Mouse (Mus musculus): ENCODE measurements at regions not wholly inside any gene's neighbourhood (a gene's known extent, or its start where the extent isn't known, plus 50 kb on each side); places are given as distances from the start of the nearest gene placed in this dataset.

DNA sequence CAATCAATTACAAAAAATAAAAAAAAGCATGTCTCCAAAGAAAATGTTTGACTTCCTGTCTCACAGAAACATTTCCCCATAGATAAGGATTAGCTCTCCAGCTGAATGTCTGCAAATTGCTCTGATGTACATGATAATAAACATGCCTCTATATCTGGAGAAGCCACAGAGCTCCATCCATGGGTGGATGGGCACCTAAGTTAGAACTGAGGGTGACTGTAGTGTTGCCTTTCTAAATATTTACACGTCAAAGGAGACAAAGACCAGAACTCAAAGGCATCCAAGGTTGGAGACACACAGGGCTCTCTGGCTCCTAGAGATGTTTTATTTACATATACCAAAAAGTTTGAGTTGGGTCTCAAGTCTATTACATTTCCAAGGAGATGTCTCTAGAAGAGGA, 427.1 kb upstream of the Map3k7 start:
- DNase-seq: no peak

DNA sequence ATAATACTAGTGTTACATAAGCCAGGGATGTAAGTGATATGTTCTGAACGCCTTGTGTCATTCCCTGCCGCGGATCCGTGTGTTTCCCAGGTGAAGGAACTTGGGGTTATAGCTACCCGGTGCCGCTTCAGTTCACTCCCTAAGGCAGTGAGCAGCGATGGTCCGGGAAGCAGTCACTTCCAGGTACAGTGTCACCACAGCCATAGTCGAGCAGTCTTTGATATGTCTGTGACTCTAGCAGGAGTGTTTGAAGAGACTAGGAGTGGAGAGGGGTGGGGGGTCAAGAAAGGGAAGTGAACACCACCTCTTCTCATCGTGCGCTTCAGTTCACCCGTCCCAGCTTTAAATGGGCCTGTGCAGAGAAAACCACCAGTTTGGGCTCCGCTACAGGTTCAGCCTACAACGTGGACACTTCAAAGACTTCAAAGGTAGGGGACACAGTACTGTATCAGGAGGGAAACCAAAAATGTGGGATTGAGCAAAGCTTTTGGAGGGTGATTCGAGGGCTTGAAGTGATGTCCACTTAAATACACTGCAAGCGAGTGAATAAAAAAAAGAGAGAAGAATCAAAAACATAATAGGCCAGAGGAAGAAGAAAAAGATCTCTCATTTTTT, 410.0 kb upstream of the Map3k7 start:
- DNase-seq: no peak

DNA sequence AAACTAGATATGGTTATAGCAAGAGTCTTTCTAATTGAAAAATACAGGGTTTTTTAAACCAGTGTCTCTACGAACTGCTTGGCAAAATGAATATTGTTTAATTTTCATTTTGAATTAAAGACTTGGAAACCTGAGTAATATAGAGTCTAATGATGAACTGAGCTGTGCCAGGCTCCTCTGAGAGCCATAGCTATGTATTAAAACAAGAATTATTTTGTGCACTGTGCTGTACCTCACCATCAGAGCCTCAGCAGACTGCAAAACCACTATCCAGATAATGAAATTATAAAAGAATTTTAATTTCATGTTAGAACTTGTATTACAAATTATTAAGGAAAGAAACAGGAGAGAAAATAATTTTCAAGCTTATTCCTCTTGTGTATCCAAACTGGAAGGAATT, 408.8 kb upstream of the Map3k7 start:
- DNase-seq: no peak

DNA sequence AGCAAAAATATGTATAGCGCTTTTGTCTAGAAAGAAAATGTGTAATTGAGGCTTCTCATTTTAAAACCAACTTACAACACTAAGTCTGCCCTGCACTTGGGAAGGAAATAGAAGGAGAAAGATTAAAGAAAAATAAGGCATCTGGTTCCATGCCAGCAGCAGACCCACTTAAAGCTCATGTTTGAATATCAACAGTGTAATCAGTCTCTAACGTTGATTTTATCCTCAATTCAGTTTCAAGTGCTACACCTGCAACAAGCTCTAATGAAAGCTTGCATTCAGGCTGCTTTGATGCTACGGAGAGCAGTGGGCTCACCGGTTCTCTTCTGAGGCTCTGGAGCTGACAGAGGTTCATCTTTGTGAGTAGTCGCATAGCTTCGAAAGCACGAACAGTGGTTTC, 406.6 kb upstream of the Map3k7 start:
- DNase-seq: no peak

DNA sequence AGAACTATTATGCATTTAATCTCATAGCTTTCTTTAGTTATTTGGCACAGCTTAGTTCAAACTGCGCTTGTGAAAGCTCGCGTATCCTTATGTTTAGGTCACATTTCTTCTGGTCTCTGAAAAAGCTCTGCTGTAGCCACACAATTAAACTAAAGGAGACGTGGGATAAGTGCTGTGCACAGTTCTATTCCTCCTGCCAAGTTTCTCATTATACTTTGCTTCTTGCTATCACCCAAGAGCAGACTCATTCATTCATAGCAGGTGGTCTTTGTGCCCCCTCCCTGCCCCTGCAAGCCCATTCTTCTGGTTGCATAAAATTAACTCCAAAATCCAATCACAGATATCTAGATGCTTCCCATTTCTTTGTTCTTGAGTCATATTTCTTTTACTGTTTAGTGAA, 403.6 kb upstream of the Map3k7 start:
- DNase-seq: no peak

DNA sequence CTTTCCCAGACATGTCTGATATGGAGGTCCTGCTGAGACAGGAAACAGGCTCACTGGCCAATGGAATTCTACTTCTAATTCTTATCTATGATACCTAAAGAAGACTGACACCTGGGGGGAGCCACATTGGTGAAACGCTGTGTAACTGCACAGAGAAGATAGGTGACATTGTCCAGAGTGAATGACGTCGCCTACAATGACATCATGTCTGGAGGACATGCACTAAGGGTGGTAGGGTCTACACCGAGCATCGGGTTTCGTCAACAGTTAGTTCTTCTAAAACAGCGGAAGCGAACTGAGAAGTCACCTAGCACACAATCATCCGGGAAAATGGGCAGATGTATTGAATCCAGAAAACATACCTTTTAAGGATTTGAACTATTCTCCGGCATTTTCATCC, 402.7 kb upstream of the Map3k7 start:
- no peak for DNase-seq

DNA sequence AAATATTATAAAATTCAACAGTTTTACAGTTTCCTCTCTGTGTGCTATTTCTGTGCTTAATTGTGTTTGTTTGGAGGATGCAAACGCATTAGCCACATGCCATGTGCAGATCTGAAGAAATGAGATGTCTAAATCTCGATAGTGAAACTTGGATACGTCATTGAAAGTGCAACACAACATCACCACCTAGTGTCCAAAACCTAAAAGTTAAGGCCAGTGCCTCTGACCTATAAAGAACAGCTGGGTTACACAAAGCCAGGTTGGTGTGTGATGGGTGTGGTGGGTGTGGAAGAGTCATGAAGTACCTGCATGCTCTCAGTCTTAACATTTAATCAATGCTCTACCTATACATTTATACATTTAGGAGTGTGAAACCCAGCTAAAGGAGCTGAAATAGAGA, 402.1 kb upstream of the Map3k7 start:
- DNase-seq: peak in 1 of 2 experiments; percentile 10

DNA sequence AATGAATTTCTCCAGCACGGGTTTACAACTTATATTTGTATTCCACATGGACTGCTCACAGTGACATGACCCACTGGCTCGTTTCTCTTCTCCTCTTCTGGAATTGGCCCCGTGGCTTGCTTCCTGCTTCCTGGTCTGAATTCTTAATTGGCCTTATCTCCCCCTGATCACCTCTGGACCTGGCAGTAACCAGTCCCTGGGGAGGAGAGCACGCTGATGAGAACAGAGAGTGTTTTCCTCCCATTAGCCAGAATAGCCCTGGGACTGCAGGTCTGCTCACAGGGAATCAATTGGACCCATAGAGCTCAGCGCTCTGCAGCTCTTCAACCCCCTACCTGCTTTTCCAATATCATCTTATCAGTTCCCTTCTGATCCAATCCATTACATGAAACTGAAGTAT, 397.7 kb upstream of the Map3k7 start:
- DNase-seq: no peak

DNA sequence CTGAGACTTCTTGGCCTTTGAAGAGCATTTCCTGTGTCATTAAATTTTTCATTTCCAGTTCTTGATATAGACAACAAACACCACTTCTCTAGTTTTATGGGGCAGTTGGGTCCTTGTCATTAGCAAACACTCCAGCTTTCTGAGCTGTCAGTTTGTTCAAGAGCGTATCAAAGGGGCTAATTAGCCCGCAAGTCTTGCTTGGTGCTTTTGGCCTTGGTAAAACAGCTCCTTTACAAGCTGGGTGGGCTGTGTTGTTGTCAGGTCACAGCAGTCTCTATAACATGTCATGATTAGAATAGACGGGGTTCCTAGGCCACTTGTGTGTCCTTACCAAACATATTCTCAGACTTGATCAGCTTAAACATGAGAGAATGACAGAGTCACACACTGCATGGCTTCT, 397.1 kb upstream of the Map3k7 start:
- no peak for DNase-seq

DNA sequence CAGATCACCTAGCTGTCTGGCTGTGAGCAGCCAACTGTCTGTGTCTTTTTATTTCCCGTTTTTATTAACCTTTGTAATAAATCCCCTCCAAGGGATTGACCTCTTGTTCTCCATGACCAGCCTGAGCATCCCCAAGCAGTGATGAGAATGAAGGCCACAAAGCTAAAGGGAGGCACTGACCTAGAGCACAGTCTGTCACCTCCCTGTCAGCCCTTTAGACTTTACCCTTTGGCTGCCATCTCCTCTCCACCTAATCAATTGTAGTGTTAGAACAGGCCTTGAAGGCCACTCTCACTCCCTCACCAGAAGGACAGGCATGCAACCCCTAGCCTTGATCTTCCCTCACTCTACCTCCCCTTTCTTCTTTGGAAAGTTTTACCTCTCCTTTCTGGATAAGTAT, 394.2 kb upstream of the Map3k7 start:
- DNase-seq: no peak

DNA sequence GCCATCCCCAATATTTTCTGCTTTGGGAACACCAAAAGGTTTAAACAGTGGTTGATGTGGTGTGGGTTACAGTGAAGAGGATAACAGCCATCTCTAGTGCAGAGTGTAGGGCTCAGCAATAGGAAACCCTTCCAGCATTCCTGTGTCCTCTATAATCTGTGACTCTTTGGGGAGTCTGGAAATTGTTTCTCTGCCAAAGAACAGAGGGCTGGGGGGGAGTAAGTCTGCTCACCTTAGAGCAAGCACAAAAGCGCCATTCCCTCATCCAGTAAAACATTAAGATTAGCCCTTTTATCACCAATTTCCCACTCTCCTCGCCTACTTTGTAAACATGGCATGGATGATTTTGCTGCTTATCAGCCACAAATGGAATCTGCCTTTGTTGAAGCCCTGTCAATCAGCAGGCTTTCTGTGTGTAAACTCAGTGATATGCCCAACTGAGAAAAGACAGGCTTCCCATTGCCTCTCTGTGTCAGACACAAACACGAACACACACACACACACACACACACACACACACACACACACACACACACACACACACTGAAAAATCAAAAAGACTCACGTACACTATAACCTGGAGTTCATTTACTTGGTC, 386.8 kb upstream of the Map3k7 start:
- peak in 1 of 2 experiments; percentile 32 for DNase-seq

DNA sequence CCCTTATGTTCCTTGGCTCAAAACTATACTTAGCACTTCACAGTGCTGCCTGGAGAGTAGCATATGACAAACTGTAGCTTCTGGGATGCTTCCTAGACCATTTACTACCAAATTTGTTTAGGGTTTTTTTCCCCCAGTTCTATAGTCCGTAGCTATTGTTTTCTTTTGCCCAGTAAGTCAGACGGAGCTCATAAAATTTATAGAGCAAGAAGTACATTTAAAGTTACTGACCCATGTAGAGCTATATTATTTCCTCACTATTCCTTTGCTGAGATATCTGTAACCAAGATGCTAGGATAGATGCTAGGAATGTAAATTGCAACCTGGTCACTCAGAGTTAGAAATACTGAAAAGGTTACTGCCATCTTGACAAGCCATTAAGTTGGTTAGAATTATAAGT, 380.4 kb upstream of the Map3k7 start:
- DNase-seq: no peak

DNA sequence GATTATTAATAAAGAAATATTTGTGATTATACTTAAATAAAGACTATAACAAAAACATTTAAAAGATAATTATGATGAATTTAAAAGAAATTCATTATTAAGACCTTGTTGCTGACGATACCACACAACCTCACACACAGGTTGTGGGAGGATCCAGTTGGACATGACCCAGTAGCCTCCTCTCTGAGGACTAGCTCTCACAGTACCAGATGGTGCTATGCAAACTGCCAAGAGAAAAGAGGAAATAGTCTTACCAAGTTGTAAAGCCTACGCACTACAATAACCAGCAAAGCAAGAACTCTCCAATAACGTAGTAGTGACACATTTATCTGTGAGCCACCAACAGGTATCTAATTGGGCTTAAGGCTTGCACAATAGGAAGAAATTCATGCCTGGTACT, 379.7 kb upstream of the Map3k7 start:
- DNase-seq: peak; percentile 55 to 73

DNA sequence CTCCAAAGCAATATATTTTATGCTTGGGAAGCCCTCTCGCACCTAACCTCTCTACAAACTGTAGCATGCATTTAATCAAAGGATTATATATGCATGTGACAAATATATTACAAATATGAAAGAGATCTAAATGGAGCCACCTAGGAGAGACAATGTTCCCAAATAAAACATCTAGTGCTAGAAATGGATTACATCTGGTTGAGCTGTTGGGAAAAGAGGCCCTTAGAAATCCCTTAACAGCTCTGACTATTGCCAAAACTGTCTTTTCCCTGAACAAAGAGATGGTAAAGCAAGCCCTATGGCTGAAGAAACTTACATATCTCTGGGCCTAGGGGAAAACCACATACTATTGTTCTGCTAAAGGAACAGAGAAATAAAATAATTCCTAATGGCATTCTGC, 369.8 kb upstream of the Map3k7 start:
- DNase-seq: no peak

DNA sequence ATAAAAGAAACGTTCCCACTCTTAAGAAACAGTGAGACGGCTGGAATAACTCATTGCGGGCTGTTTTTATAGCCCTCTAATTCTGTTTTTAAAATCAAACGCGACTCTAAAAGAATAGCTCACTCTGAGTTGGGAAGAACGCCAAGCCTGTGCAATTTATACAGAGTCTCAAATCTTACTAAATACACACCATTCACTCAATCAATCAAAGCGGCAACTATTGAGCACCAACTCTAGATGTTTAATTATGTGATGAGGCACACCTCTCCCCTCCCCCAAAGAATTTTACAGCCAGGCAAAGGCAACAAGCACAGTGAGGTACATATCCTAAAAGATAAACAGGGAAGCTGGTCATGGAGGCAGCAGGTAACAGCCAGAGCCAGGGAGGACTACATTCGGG, 362.4 kb upstream of the Map3k7 start:
- DNase-seq: no peak

DNA sequence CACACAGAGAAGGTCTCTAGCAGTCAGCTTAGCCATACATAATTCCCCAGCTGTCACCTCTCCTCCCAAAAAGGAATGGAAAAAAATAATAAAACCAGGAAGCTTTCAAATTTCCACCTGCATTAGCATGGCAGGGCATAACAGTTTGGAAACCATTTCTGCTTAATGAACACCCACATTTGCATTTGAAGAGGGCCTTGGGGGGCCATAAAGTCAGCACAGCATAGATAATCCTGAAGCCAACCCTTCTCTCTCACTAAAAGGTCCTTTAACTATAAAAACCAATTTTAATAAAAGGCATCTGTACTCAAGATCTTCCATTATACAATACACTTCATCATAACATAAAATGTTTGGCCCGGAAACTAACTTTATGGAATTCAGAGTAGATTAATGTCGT, 360.1 kb upstream of the Map3k7 start:
- DNase-seq: no peak

DNA sequence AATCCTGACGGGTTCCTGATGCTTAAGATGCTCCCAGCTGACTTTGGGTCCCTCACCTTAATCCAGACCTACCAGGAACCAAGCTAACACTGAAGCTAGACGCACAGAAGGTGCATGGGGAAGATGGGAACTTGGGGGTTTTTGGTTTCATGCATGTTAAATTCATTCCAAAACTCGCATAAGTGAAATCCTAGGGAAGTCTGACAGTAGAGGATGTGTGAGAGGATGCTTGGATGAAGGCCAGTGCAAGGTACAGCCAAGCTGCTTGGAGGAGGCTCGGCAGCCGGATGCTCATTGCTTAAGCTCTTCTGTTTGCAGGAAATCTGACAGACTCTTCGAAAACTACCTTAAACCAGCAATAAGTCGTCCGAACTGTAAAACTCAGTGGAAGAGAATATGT, 355.1 kb upstream of the Map3k7 start:
- DNase-seq: peak; percentile 41 to 44

DNA sequence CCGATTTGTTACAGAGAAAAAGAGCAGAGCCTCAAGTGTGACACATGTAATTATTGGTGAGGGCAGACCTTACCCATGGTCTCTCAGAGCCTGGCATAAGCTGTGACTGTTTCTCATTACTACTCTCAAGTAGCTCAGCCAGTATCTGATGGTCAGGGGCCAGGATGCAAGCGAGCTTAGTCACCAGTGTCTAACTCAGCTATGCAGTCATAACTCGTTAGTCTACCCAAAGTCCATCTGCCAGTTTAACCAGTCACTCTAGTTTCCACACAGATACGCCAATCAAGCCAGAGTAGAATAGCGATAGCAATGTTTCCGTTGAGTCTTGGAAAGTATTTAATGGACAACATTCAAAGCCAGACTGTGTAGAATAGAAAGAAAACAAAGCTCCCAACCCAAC, 354.3 kb upstream of the Map3k7 start:
- DNase-seq: no peak

DNA sequence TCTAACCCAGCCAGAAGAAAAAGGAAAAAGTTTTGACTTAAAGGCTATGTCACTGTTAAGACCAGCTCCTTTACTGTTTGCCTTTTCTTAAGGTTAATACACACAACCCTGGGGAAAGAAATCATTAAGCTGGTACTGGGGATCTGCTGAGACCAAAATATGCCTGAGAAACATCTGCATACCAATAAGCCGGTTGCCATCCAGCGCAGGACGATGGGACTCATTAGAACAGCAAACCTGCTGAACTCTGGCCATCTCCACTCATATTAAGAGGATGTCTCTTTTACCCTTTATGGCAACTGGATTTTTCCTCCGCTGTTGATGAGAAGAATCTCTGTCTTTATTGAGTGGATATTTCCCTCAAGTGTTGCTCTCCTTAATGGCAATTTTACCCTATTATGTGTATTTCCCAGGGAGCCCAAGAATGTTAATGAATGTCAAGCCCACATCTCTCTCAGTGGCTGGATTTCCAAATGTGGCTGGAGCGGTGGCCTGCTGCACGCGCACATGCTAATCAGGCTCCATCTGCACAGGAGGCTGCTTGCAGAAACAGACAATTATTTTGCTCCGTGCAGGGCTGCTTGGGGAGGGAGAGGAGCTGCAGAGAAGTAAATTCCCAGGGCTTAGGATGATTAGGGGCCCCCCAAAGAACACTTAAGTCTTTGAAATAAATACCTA, 351.6 kb upstream of the Map3k7 start:
- no peak for DNase-seq

DNA sequence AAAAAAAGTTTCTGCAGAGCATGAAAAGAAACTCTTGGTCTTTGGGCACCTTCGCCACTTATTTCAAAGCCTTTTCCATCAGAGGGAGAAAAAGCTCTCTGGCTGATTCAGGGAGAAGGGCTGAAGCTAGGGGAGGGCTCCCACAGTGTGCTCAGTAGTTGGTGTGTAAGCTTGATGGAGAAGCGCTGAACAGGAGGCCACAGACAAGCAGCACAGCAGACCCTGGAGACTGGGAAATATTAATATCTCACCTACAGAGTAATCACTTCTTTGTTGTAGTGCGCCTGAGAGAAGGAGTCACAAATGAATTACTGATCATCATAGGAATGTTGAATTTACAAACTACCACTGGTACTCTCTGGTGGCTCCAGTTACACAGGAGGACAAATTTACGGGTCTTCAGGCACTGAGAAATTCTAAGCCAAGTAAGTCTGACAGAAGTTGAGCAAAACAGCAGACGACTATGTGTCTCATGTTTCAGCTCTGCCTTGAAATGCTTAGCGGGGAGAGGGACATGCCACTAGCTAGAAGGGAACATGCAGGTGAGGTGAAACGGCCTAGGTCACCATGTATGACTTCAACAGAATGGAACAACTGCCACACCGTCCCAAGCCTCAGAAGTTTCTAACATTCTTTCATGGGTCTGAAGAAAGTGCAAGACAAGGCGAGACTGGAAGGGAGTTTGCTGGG, 350.9 kb upstream of the Map3k7 start:
- no peak for DNase-seq

DNA sequence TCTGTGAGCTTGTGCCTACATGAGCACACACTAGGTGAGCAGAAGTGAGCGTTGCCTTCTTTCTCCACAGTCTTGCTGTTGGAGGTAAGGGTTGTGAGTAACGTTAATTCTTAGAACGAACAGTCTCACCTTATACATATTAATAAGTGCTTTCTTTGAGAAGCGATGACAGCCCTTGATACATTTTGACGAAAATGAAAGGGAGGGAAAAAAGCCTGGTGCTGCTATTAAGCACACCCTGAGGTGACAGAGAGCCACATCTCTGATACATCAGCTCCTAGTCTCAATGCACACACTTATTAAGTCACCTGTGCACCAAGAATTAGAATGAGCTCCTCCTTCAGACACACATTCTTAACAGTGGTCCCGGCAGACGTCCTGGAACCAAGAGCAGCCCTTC, 346.3 kb upstream of the Map3k7 start:
- no peak for DNase-seq

DNA sequence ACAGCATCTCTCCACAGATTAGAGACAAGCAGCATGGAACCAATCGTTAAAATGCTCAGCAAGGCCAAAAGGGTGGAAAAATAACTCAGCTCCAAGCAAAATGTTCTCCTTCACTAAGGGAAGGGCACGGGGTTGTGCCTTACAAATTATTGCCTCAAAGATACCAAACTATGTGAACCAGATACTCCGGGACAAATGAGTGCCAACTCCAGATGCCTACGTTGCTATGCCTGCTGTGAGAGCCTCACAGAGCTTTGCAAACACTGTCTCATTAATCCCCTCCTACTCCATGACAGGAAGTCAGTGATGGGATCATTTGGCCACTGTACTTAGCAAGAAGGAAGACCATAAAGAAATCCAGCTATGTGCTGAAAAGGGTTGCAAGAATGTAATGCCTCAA, 345.9 kb upstream of the Map3k7 start:
- no peak for DNase-seq

DNA sequence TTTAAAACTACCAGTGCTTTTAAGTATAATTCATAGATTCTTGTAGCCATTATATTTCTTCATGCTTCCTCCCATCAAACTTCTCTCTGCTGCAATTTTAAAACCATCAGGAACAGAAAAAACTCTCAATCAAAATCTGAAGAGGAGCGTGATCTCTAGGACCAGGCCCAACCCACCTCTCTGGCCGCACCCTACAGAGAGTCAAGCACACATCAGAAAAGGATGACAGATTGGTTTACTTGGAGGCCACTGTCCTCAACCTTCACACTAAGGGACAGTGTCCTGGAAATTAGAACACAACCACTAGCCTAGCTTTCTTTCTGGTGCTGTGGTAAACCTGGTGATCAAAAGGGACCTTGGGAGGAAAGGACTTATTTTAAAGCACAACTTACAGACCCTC, 342.7 kb upstream of the Map3k7 start:
- no peak for DNase-seq

DNA sequence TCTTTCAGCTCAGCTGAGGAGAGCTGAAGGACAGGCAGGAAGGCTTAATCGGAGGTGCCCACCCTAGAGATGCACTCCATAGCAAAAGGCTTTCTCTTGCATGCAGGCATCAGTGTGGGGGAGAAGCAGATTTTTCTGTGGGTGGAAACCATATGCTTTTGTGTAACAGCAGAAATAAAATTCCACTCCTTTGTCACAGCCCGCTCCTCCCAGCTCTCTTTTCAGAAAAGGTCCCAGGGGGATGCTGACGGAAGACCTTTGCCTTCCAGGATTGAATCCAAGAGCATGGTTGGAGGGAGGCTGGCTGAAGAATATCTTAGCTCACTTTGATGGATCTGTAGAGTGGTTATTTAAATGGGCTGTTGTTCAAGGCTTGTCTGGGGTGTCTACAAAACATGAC, 336.8 kb upstream of the Map3k7 start:
- DNase-seq: no peak
